Mouse (Mus musculus) kidney, adult 2 months (tissue): ENCODE measurements around the gene Syne2. TPM values are rescaled to one million over a fixed set of nuclear protein-coding genes. Genes with fewer than 3 reads are reported as not detected.

Source experiments
- DNase-seq: peaks from one replicate; pipeline ENCODE4 v3.0.0; 2021
- H3K27ac ChIP-seq: fragments of 200-500 bp; 2 replicates; pipeline ENCODE4 v1.5.1; 2012; ENCODE audit warnings: low read depth, low read length, control low read depth, inconsistent platforms; ENCODE audit not compliant: insufficient read depth
- H3K27me3 ChIP-seq: fragments of 200-500 bp; replicated peaks from 2 replicates; pipeline ENCODE4 v1.6.1; 2012; ENCODE audit warnings: mild to moderate bottlenecking, moderate library complexity, low read length, inconsistent platforms; ENCODE audit not compliant: control insufficient read depth, insufficient read depth
- H3K36me3 ChIP-seq: fragments of 200-500 bp; 2 replicates; pipeline ENCODE4 v1.6.1; 2012; ENCODE audit warnings: mild to moderate bottlenecking, moderate library complexity, low read length, inconsistent platforms; ENCODE audit not compliant: control insufficient read depth, insufficient read depth
- H3K4me1 ChIP-seq: fragments of 200-500 bp; 2 replicates; pipeline ENCODE4 v1.6.1; 2011; ENCODE audit warnings: low read length; ENCODE audit not compliant: control insufficient read depth, insufficient read depth
- H3K4me3 ChIP-seq: fragments of 200-500 bp; 2 replicates; pipeline ENCODE4 v1.5.1; 2011; ENCODE audit warnings: mild to moderate bottlenecking, low read depth, low read length, control low read depth; ENCODE audit not compliant: insufficient read depth
- CTCF ChIP-seq: fragments of 200-500 bp; conservative IDR thresholded peaks from 2 replicates; pipeline ENCODE4 v1.5.1; 2011; ENCODE audit warnings: low read depth, mild to moderate bottlenecking, control low read depth, low read length, moderate library complexity, mixed read lengths; ENCODE audit not compliant: insufficient read depth, insufficient read length
- POLR2A ChIP-seq: fragments of 200-500 bp; IDR thresholded peaks from one replicate; pipeline ENCODE4 v1.6.1; 2011; ENCODE audit warnings: low read depth, low read length, control low read depth
- WGBS: fragments of 180-500 bp; shearing (Covaris S2); methylation state at CpG from one replicate; pipeline ENCODE4 v1.1.7; 2018; 5-methylcytosine and 5-hydroxymethylcytosine counted together
- polyA plus RNA-seq: library from polyadenylated mRNA; depleted of rRNA; stranded (reverse); fragments of >200 nt; gene quantifications from 2 replicates; pipeline ENCODE4 v1.2.3, GENCODE M21; 2012

The Syne2 gene
- polyA plus RNA-seq, 1 experiment, result 54.5 TPM

DNA sequence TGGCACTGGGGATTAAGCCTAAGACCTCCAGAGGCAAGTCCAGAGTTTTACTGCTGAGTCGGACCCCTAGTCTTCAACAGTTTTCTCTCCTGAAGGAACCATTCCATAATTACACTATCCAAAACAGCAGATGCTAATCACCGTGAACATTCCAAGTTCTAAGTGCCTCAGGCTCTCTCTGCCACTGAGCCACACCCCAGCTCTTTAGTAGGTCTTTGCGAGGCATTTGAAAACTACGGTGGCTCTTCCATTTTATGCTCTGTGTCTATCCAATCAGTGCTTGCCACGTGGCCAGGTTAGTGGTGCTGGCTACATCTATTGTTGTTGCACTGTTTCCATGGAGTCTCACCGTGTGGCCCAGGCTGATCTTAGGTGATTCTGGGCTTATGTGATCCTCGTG lies 68.2 kb downstream of the Syne2 start:
- no peaks in the 10 kb centered on the region for H3K4me1 ChIP-seq
- TF ChIP-seq CTCF, result no peak
- TF ChIP-seq POLR2A, result no peak
- WGBS, result 70% methylated on average over 7 of the region's 7 CpGs
- peaks cover 6% of the 10 kb centered on the region for H3K36me3 ChIP-seq
- no peaks in the 10 kb centered on the region for H3K27me3 ChIP-seq
- no peak for DNase-seq
- H3K4me3 ChIP-seq, result no peak overlapping the region
- H3K27ac ChIP-seq, result no peak overlapping the region

DNA sequence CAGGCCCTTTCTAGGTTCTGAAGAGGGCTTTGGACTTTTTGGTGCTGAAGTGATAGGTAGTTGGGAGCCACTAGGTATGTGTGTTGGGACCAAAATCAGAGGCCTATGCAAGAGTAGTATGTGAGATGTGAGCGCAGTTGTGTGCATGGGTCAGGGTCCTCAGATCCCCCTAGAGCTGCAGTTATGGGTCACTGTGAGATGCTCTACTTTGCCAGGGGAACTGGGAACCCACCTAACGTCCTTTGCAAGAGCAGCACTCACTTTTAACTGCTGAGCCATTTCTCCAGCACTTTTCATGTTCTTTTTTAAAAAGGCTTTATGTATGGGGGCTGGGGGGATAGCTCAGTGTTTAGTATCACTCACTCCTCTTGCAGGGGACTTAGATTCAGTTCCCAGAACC lies 69.0 kb downstream of the Syne2 start:
- no peak for TF ChIP-seq POLR2A
- no peak for TF ChIP-seq CTCF
- DNase-seq, result no peak
- Histone ChIP-seq H3K27ac (no peak overlapping the region), H3K4me1 (no peaks in the 10 kb centered on the region), H3K4me3 (no peak overlapping the region), H3K27me3 (no peaks in the 10 kb centered on the region), H3K36me3 (peaks cover 6% of the 10 kb centered on the region)
- 97% methylated on average over 2 of the region's 2 CpGs for WGBS

DNA sequence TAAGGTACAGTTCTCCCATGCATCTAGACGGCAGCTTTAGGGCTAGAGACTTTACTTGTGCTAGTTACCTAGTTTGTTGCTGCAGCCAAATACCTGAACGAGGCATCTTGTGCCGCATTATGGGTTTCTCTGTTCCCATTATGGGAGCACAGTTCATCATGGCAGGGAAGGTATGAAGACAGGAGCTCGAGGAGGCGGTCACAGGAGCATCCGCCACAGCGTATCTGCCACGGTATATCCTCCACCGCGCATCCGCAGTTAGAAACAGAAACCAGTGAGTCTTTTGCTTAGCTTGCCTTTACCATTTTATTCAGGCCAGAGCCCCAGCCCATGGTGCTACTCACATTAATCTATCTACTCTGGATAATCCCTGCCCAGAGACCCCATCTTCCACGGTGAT lies 70.8 kb downstream of the Syne2 start:
- no peak for DNase-seq
- WGBS, result 94% methylated on average over 12 of the region's 12 CpGs
- TF ChIP-seq CTCF (no peak), POLR2A (no peak)
- Histone ChIP-seq H3K27me3 (no peaks in the 10 kb centered on the region), H3K4me3 (no peak overlapping the region), H3K36me3 (peaks cover 8% of the 10 kb centered on the region), H3K4me1 (no peaks in the 10 kb centered on the region), H3K27ac (no peak overlapping the region)

DNA sequence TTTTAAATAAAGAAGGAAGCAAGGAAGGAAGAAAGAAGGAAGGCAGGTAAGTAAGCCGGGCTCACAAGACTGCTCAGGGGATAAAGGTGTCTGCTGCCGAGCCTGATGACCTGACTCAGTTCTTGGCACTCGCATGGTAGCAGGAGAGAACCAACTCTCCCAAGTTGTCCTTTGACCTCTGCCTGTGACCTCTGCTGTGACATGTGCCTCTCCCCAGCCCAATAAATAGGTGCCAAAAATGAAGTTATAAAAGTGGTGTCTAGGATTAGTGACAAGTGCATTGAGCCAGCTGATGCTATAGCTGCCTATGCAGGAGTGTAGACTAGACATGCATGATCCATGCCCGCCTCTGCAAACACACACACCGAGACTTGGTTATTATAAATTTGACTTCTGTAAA lies 73.3 kb downstream of the Syne2 start:
- Histone ChIP-seq H3K27me3 (no peaks in the 10 kb centered on the region), H3K4me3 (no peak overlapping the region), H3K36me3 (peaks cover 8% of the 10 kb centered on the region), H3K4me1 (no peaks in the 10 kb centered on the region), H3K27ac (no peak overlapping the region)
- DNase-seq, result no peak
- WGBS, result 69% methylated on average over 5 of the region's 5 CpGs
- TF ChIP-seq CTCF (no peak), POLR2A (no peak)

DNA sequence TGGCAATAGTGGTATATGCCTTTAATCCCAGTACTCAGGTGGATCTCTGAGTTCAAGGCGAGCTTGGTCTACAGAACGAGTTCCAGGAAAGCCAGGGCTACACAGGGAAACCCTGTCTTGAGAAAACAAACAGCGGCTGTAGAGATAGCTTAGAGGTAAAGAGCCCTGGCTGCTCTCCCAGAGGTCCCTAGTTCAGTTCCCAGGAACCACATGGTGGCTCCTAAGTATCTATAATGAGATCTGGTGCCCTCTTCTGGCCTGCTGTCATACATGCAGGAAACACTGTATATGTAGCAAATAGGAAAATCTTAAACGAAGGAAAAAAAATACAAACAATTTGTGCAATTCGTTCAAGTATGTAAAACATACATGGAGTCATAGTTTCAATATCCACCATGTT lies 75.5 kb downstream of the Syne2 start:
- H3K4me1 ChIP-seq, result no peaks in the 10 kb centered on the region
- peaks cover 14% of the 10 kb centered on the region for H3K36me3 ChIP-seq
- WGBS, result 74% methylated on average over 5 of the region's 5 CpGs
- H3K27ac ChIP-seq, result no peak overlapping the region
- TF ChIP-seq CTCF (0 out of 2 replicates have a peak, but pooled peaks have one; percentile 20), POLR2A (no peak)
- H3K27me3 ChIP-seq, result no peaks in the 10 kb centered on the region
- no peak overlapping the region for H3K4me3 ChIP-seq
- DNase-seq, result peak; percentile 58

DNA sequence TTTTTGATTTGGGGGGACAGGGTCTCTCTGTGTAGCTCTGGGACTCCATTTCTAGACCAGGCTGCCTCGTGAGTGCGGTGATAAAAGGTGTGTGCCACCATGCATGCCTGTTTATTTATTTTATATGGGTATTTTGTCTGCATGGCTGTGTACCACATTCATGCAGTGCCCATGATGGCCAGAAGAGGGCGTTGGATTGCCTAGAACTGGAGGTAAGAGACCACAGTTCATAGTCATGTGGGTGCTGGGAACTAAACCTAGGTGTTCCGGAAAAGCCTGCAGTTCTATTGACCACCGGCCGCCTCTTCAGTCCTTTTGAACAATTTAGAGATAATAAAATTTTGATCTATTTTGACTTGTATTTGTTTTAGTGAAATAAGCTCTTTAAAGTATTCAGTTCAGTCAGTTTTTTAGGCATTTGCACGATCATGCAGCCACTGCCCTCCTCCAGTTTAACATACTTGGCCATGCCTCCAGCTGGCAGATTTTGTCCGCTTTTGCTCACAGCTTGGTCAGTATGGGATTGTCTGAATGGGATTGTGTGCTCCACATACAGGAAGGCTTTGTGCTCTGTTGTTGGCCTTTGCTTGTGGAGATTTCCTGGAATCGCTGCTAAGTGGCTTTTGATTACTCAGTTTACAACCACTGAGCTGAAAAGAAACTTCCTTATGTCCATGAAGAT lies 76.5 kb downstream of the Syne2 start:
- no peak overlapping the region for H3K27ac ChIP-seq
- peak; percentile 42 for DNase-seq

GRCm38 (mm10) chr12:75894998-75895331 lies 77.0 kb downstream of the Syne2 start:
- TF ChIP-seq POLR2A (no peak), CTCF (no peak)
- Histone ChIP-seq H3K27ac (no peak overlapping the region), H3K27me3 (no peaks in the 10 kb centered on the region), H3K4me3 (no peak overlapping the region), H3K4me1 (no peaks in the 10 kb centered on the region), H3K36me3 (peaks cover 14% of the 10 kb centered on the region)
- DNase-seq, result no peak
- WGBS, result 77% methylated on average over 7 of the region's 7 CpGs

More for the DNA sequence above, 76.5 kb downstream of the Syne2 start:
- Histone ChIP-seq H3K4me1 (no peaks in the 10 kb centered on the region), H3K36me3 (peaks cover 14% of the 10 kb centered on the region), H3K27me3 (no peaks in the 10 kb centered on the region), H3K4me3 (no peak overlapping the region)
- no peak for TF ChIP-seq POLR2A
- peak; percentile 48 for TF ChIP-seq CTCF
- 75% methylated on average over 9 of the region's 9 CpGs for WGBS

- Histone ChIP-seq H3K27me3 (no peaks in the 10 kb centered on the region), H3K36me3 (peaks cover 14% of the 10 kb centered on the region), H3K4me3 (no peak overlapping the region), H3K4me1 (no peaks in the 10 kb centered on the region), H3K27ac (no peak overlapping the region)
- TF ChIP-seq POLR2A, result no peak
- TF ChIP-seq CTCF, result no peak
- WGBS, result 74% methylated on average over 7 of the region's 7 CpGs
- peak; percentile 46 for DNase-seq
Observed at GRCm38 (mm10) chr12:75897793-75898192, 79.9 kb downstream of the Syne2 start.
